Mouse (Mus musculus) NIH3T3 (cell line): ENCODE measurements around the gene Thbs3.
"Not testable (repeated sequence)": the region's sequence is repeated elsewhere in the genome, so short reads cannot be mapped to it uniquely, and the experiment has no call there.

ENCODE experiments used
- DNase-seq: peaks from one replicate; pipeline ENCODE4 v3.0.0-alpha.2; 2012; ENCODE audit warnings: low read depth

Thbs3 gene

GRCm38 (mm10) chr3:89195979-89196877, 18.8 kb upstream of the Thbs3 start:
- DNase-seq: peak; percentile 98

GRCm38 (mm10) chr3:89199839-89200238, 15.1 kb upstream of the Thbs3 start:
- DNase-seq: peak; percentile 15

- peak; percentile 97 for DNase-seq
Measured at GRCm38 (mm10) chr3:89202253-89203141, 12.5 kb upstream of the Thbs3 start, which contains the start of gene Gba. Gene Gba (plus strand): TSS chr3:89202928.

GRCm38 (mm10) chr3:89203142-89203514, 11.9 kb upstream of the Thbs3 start:
- DNase-seq: peak; percentile 18

GRCm38 (mm10) chr3:89206079-89206478, 8.9 kb upstream of the Thbs3 start:
- no peak for DNase-seq

GRCm38 (mm10) chr3:89206695-89207094, 8.3 kb upstream of the Thbs3 start:
- no peak for DNase-seq

- DNase-seq: no peak
Measured at GRCm38 (mm10) chr3:89208075-89208657, 6.8 kb upstream of the Thbs3 start.

GRCm38 (mm10) chr3:89208736-89209135, 6.2 kb upstream of the Thbs3 start:
- no peak for DNase-seq

- no peak for DNase-seq
Measured at GRCm38 (mm10) chr3:89209731-89210130, 5.2 kb upstream of the Thbs3 start.

- no peak for DNase-seq
Measured at GRCm38 (mm10) chr3:89210162-89210561, 4.8 kb upstream of the Thbs3 start.

GRCm38 (mm10) chr3:89210731-89211130, 4.2 kb upstream of the Thbs3 start:
- DNase-seq: peak; percentile 21

GRCm38 (mm10) chr3:89213803-89214530, 1.0 kb upstream of the Thbs3 start:
- DNase-seq: peak; percentile 97

GRCm38 (mm10) chr3:89215853-89216252, 873 bp downstream of the Thbs3 start:
- peak; percentile 94 for DNase-seq

GRCm38 (mm10) chr3:89216407-89216806, 1.4 kb downstream of the Thbs3 start:
- not testable (repeated sequence) for DNase-seq

GRCm38 (mm10) chr3:89218271-89218670, 3.3 kb downstream of the Thbs3 start:
- no peak for DNase-seq

- DNase-seq: peak; percentile 50
Measured at GRCm38 (mm10) chr3:89219546-89219945, 4.6 kb downstream of the Thbs3 start.

- DNase-seq: no peak
Measured at GRCm38 (mm10) chr3:89221167-89221566, 6.2 kb downstream of the Thbs3 start.

- no peak for DNase-seq
Measured at GRCm38 (mm10) chr3:89224796-89225195, 9.8 kb downstream of the Thbs3 start.

GRCm38 (mm10) chr3:89225321-89225815, 10.4 kb downstream of the Thbs3 start:
- no peak for DNase-seq

- DNase-seq: no peak
Measured at GRCm38 (mm10) chr3:89225918-89226317, 10.9 kb downstream of the Thbs3 start.

GRCm38 (mm10) chr3:89226361-89226760, 11.4 kb downstream of the Thbs3 start:
- DNase-seq: no peak
